Mouse (Mus musculus) kidney, embryonic 15.5 days (tissue): ENCODE measurements at regions not wholly inside any gene's neighbourhood (a gene's known extent, or its start where the extent isn't known, plus 50 kb on each side); places are given as distances from the start of the nearest gene placed in this dataset.

ENCODE experiments used
- ATAC-seq: fragments of 200-750 bp; cut with Nextera tagmentation; replicated peaks from 2 replicates; pipeline ENCODE4 v1.8.0; 2017; ENCODE audit warnings: moderate TSS enrichment; ENCODE audit not compliant: low FRiP score
- H3K27ac ChIP-seq: fragments of 300-500 bp; sonication (generic); 2 replicates; pipeline ENCODE4 v1.5.1; 2015; ENCODE audit warnings: mild to moderate bottlenecking, inconsistent platforms
- H3K27me3 ChIP-seq: fragments of 300-500 bp; sonication (generic); 2 replicates; pipeline ENCODE4 v1.6.1; 2015; ENCODE audit warnings: inconsistent platforms
- H3K36me3 ChIP-seq: fragments of 300-500 bp; sonication (generic); 2 replicates; pipeline ENCODE4 v1.6.1; 2015; ENCODE audit warnings: inconsistent platforms
- H3K4me1 ChIP-seq: fragments of 300-500 bp; sonication (generic); 2 replicates; pipeline ENCODE4 v1.6.1; 2015; ENCODE audit warnings: inconsistent platforms
- H3K4me2 ChIP-seq: fragments of 300-500 bp; sonication (generic); 2 replicates; pipeline ENCODE4 v1.6.1; 2015; ENCODE audit warnings: moderate library complexity, mild to moderate bottlenecking, inconsistent platforms
- H3K4me3 ChIP-seq: fragments of 300-500 bp; sonication (generic); replicated peaks from 2 replicates; pipeline ENCODE4 v1.5.1; 2015; ENCODE audit warnings: mild to moderate bottlenecking, inconsistent platforms
- H3K9ac ChIP-seq: fragments of 300-500 bp; sonication (generic); 2 replicates; pipeline ENCODE4 v1.6.1; 2015; ENCODE audit warnings: mild to moderate bottlenecking, inconsistent platforms
- H3K9me3 ChIP-seq: fragments of 300-500 bp; sonication (generic); replicated peaks from 2 replicates; pipeline ENCODE4 v1.6.1; 2016; ENCODE audit warnings: inconsistent platforms
- WGBS: fragments of 180-500 bp; shearing (Covaris S2); methylation state at CpG from one replicate; pipeline ENCODE4 v1.1.7; 2015; ENCODE audit warnings: mixed read lengths; 5-methylcytosine and 5-hydroxymethylcytosine counted together

- H3K36me3 ChIP-seq = no peaks in the 10 kb centered on the region
- no peak overlapping the region for H3K9ac ChIP-seq
- no peak for ATAC-seq
- no peaks in the 10 kb centered on the region for H3K9me3 ChIP-seq
- no peaks in the 10 kb centered on the region for H3K4me1 ChIP-seq
- H3K4me2 ChIP-seq = no peak overlapping the region
- H3K4me3 ChIP-seq = no peak overlapping the region
- no peak overlapping the region for H3K27ac ChIP-seq
- H3K27me3 ChIP-seq = no peaks in the 10 kb centered on the region
- WGBS = 94% methylated on average over 4 of the region's 4 CpGs
These were observed 697.7 kb upstream of the 4930444P10Rik start for GRCm38 (mm10) chr1:16790733-16791309.

- no peaks in the 10 kb centered on the region for H3K9me3 ChIP-seq
- H3K27ac ChIP-seq = no peak overlapping the region
- H3K9ac ChIP-seq = no peak overlapping the region
- H3K4me1 ChIP-seq = no peaks in the 10 kb centered on the region
- no peak for ATAC-seq
- no peak overlapping the region for H3K4me3 ChIP-seq
- H3K4me2 ChIP-seq = no peak overlapping the region
- no peaks in the 10 kb centered on the region for H3K27me3 ChIP-seq
- WGBS = 73% methylated on average over 1 of the region's 1 CpGs
- no peaks in the 10 kb centered on the region for H3K36me3 ChIP-seq
These were observed 686.7 kb upstream of the 4930444P10Rik start for GRCm38 (mm10) chr1:16779791-16780190.

GRCm38 (mm10) chr1:16760951-16761350, 667.8 kb upstream of the 4930444P10Rik start:
- no peak overlapping the region for H3K4me2 ChIP-seq
- H3K27ac ChIP-seq = no peak overlapping the region
- no peaks in the 10 kb centered on the region for H3K36me3 ChIP-seq
- H3K27me3 ChIP-seq = no peaks in the 10 kb centered on the region
- WGBS = 85% methylated on average over 1 of the region's 1 CpGs
- no peak overlapping the region for H3K9ac ChIP-seq
- no peak for ATAC-seq
- H3K9me3 ChIP-seq = no peaks in the 10 kb centered on the region
- H3K4me3 ChIP-seq = no peak overlapping the region
- H3K4me1 ChIP-seq = no peaks in the 10 kb centered on the region
